20 mouse cellular contexts compared by ENCODE assay signal in the genomic region with DNA sequence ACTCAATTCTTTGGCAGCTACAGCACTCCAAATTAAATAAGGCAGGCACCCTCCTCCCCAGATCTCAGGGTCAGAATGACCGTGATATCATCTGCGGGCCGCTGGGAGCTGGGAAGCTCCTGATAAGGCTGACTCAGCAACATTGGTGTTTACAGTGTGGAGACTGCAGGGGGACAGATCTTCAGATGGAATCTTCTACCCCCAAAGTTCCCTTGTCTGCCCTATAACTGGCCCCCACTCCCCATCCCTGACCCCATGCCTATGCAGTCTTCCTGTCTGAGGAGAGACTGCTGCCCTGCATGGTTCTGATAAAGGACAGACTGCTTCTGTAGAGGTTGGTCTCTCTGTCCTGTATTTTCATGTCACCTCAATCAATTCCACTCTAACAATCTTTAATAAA. TPM values are rescaled to one million over a fixed set of nuclear protein-coding genes. Genes with fewer than 3 reads are reported as not detected.
DNase-seq lines count a peak whose midpoint lies in the region; ATAC-seq and TF ChIP-seq lines count a peak whose summit lies in the region.
"Had no signal": no experiment of that assay in that cellular context is flagged by ENCODE, and none has a peak within 500 bp of the region (broad histone marks: within the 10 kb centered on the region; RNA-seq: fewer than 3 reads in every experiment).

No protein-coding gene starts in this region.

- TF ChIP-seq EP300 in MEL (IDR thresholded peaks at IDR 0.05; ENCODE audit: low read depth in 1 of 2, low read length in 2 of 2): peak; percentile 76 to 78
- peak; percentile 78 for TF ChIP-seq EP300 in liver, embryonic 14.5 days (IDR thresholded peaks at IDR 0.05; ENCODE audit: low read depth)

- H3K9ac ChIP-seq in heart, embryonic 12.5 days: no peak overlapping the region
- H3K9ac ChIP-seq in MEL (ENCODE audit: control insufficient read depth, low read depth, low read length, poor library complexity, severe bottlenecking): no peak overlapping the region
- peak overlapping the region; percentile 49 for H3K9ac ChIP-seq in liver, embryonic 14.5 days (replicated peaks)
- H3K9ac ChIP-seq: embryonic facial prominence, embryonic 13.5 days; forebrain, embryonic 13.5 days; heart, embryonic 13.5 days; limb, embryonic 12.5 days; neural tube, embryonic 12.5 days had no signal

- no peaks in the 10 kb centered on the region; the same call in 1 of the 2 replicates for H3K27me3 ChIP-seq in heart, embryonic 12.5 days (replicated peaks)
- no peaks in the 10 kb centered on the region for H3K27me3 ChIP-seq in MEL (ENCODE audit: control insufficient read depth in 1 of 2, insufficient read depth in 2 of 2, low read length in 2 of 2)
- peaks cover 2% of the 10 kb centered on the region; the same call in 1 of the 2 replicates for H3K27me3 ChIP-seq in liver, embryonic 14.5 days (ENCODE audit: control insufficient read depth, insufficient read depth, low read length)
- H3K27me3 ChIP-seq: embryonic facial prominence, embryonic 13.5 days; forebrain, embryonic 13.5 days; heart, embryonic 13.5 days; limb, embryonic 12.5 days; neural tube, embryonic 12.5 days had no signal

- no peaks in the 10 kb centered on the region for H3K4me1 ChIP-seq in heart, embryonic 12.5 days (replicated peaks)
- H3K4me1 ChIP-seq in MEL (ENCODE audit: control insufficient read depth in 1 of 2, insufficient read depth in 2 of 2, low read length in 2 of 2): peaks cover 4 to 19% of the 10 kb centered on the region in 2 experiments; a peak in 3 of 4 replicates
- peaks cover 30 to 38% of the 10 kb centered on the region in 2 experiments for H3K4me1 ChIP-seq in liver, embryonic 14.5 days (replicated peaks; ENCODE audit: control insufficient read depth in 2 of 2, insufficient read depth in 2 of 2, low read length in 1 of 2)
- H3K4me1 ChIP-seq: embryonic facial prominence, embryonic 13.5 days; forebrain, embryonic 13.5 days; limb, embryonic 12.5 days; neural tube, embryonic 12.5 days had no signal

- no peak for DNase-seq in heart, adult 8-10 months (ENCODE audit: low spot score)
- DNase-seq in MEL (ENCODE audit: low read depth, low spot score): peak; percentile 54
- DNase-seq in c-Kit-positive CD71-positive TER-119-positive erythroid progenitor cells, embryonic 14.5 days (ENCODE audit: low spot score): peak; percentile 64
- DNase-seq in liver, embryonic 14.5 days (ENCODE audit: low read depth in 3 of 3, low spot score in 3 of 3): peak; percentile 59 to 71 (median 67)
- DNase-seq in kidney, postnatal 36 days: no peak
- DNase-seq in retina, embryonic 14.5 days (ENCODE audit: low spot score): no peak
- no peak for DNase-seq in cerebellum, adult 18-20 months
- DNase-seq: cerebellum, postnatal 36 days; kidney, adult 11 months; kidney, postnatal 14 days; lung, postnatal 14 days; right cerebral cortex, adult 18-20 months had no signal

- H3K4me3 ChIP-seq in heart, embryonic 12.5 days: no peak overlapping the region
- peak overlapping the region in 1 of 2 experiments; percentile 43; a peak in 3 of 4 replicates for H3K4me3 ChIP-seq in MEL (ENCODE audit: control insufficient read depth in 1 of 2, insufficient read depth in 1 of 2, low read depth in 2 of 2, low read length in 2 of 2)
- H3K4me3 ChIP-seq in liver, embryonic 14.5 days (ENCODE audit: insufficient read depth in 1 of 2, low read depth in 2 of 2, low read length in 2 of 2): peak overlapping the region in 1 of 2 experiments; percentile 10; a peak in 1 of 4 replicates
- H3K4me3 ChIP-seq: embryonic facial prominence, embryonic 13.5 days; forebrain, embryonic 13.5 days; heart, embryonic 13.5 days; limb, embryonic 12.5 days; neural tube, embryonic 12.5 days had no signal

- no peak for TF ChIP-seq POLR2A in MEL (IDR thresholded peaks at IDR 0.05; ENCODE audit: control insufficient read depth in 1 of 2, insufficient read depth in 1 of 2, low read depth in 1 of 2, low read length in 2 of 2, poor library complexity in 1 of 2)

- no peaks in the 10 kb centered on the region; the same call in 1 of the 2 replicates for H3K9me3 ChIP-seq in heart, embryonic 12.5 days (replicated peaks)
- H3K9me3 ChIP-seq in MEL (replicated peaks; ENCODE audit: insufficient read depth, low read length): no peaks in the 10 kb centered on the region
- H3K9me3 ChIP-seq in liver, embryonic 14.5 days (ENCODE audit: control insufficient read depth, low read length): no peaks in the 10 kb centered on the region
- H3K9me3 ChIP-seq: embryonic facial prominence, embryonic 13.5 days; forebrain, embryonic 13.5 days; heart, embryonic 13.5 days; limb, embryonic 12.5 days; neural tube, embryonic 12.5 days had no signal

- peak; percentile 50; the same call in 1 of the 2 replicates for ATAC-seq in heart, embryonic 12.5 days (ENCODE audit: insufficient number of reproducible peaks, low FRiP score)
- peak; percentile 85 for ATAC-seq in liver, embryonic 14.5 days (ENCODE audit: insufficient read depth)
- ATAC-seq: activated CD4-positive, CD25-positive, alpha-beta regulatory T cell, adult 4 months; forebrain, embryonic 13.5 days; midbrain, embryonic 16.5 days had no signal

- no peak for TF ChIP-seq CTCF in MEL (IDR thresholded peaks at IDR 0.05 in 2 of 3, conservative IDR thresholded peaks at IDR 0.05 in 1 of 3; ENCODE audit: control insufficient read depth in 1 of 3, insufficient read depth in 1 of 3, low read depth in 2 of 3, low read length in 3 of 3, poor library complexity in 1 of 3, severe bottlenecking in 1 of 3)
- peak; percentile 15; the same call in 1 of the 2 replicates for TF ChIP-seq CTCF in liver, embryonic 14.5 days (IDR thresholded peaks at IDR 0.05; ENCODE audit: low read depth)

- H3K79me2 ChIP-seq in MEL (ENCODE audit: control insufficient read depth, insufficient read depth, low read length, poor library complexity): no peaks in the 10 kb centered on the region

- H3K4me2 ChIP-seq in heart, embryonic 12.5 days: no peak overlapping the region
- peak overlapping the region; percentile 57 for H3K4me2 ChIP-seq in liver, embryonic 14.5 days (ENCODE audit: low read depth)
- H3K4me2 ChIP-seq: embryonic facial prominence, embryonic 13.5 days; forebrain, embryonic 13.5 days; heart, embryonic 13.5 days; limb, embryonic 12.5 days; neural tube, embryonic 12.5 days had no signal

- WGBS in heart, embryonic 12.5 days: 24% methylated on average over 3 of the region's 3 CpGs
- WGBS in liver, embryonic 14.5 days (ENCODE audit: insufficient replicate concordance): 10% methylated on average over 3 of the region's 3 CpGs

- no peak overlapping the region for H3K27ac ChIP-seq in heart, embryonic 12.5 days (ENCODE audit: poor library complexity, severe bottlenecking)
- no peak overlapping the region for H3K27ac ChIP-seq in MEL (ENCODE audit: control insufficient read depth, low read depth, low read length)
- H3K27ac ChIP-seq in liver, embryonic 14.5 days: peak overlapping the region; percentile 68
- H3K27ac ChIP-seq: embryonic facial prominence, embryonic 13.5 days; forebrain, embryonic 13.5 days; heart, embryonic 13.5 days; limb, embryonic 12.5 days; neural tube, embryonic 12.5 days had no signal

- TF ChIP-seq RAD21 in MEL (IDR thresholded peaks at IDR 0.05; ENCODE audit: low read depth, low read length): no peak

- H3K36me3 ChIP-seq in heart, embryonic 12.5 days: no peaks in the 10 kb centered on the region
- H3K36me3 ChIP-seq in MEL (ENCODE audit: control insufficient read depth in 1 of 2, insufficient read depth in 2 of 2, low read length in 2 of 2): peaks cover 0 to 17% of the 10 kb centered on the region in 2 experiments; a peak in 2 of 4 replicates
- H3K36me3 ChIP-seq in liver, embryonic 14.5 days (replicated peaks; ENCODE audit: control insufficient read depth, insufficient read depth, low read depth): no peaks in the 10 kb centered on the region
- H3K36me3 ChIP-seq: embryonic facial prominence, embryonic 13.5 days; heart, embryonic 13.5 days; limb, embryonic 12.5 days; neural tube, embryonic 12.5 days had no signal

TF ChIP-seq in MEL, 35 proteins besides CTCF, POLR2A, EP300 and RAD21:
- TF ChIP-seq ETS1 (IDR thresholded peaks at IDR 0.05; ENCODE audit: low read depth, low read length) (peak; percentile 79), MAFK (IDR thresholded peaks at IDR 0.05; ENCODE audit: borderline replicate concordance, low read depth, low read length) (peak; percentile 97), ZC3H11A (IDR thresholded peaks at IDR 0.05; ENCODE audit: low read depth, low read length) (no peak), TAL1 (IDR thresholded peaks at IDR 0.05; ENCODE audit: low read length) (peak; percentile 35), TCF12 (IDR thresholded peaks at IDR 0.05; ENCODE audit: low read depth, low read length) (peak; percentile 61), JUND (IDR thresholded peaks at IDR 0.05; ENCODE audit: low read depth, low read length) (no peak), GATA1 (IDR thresholded peaks at IDR 0.05; ENCODE audit: low read depth, low read length) (peak; percentile 70), MEF2A (IDR thresholded peaks at IDR 0.05; ENCODE audit: extremely low read depth, insufficient replicate concordance, low read depth, low read length, poor library complexity, severe bottlenecking) (no peak), E2F4 (IDR thresholded peaks at IDR 0.05; ENCODE audit: borderline replicate concordance, low read depth, low read length) (no peak)

RNA-seq across cellular contexts. Expression of a gene that starts 28.9 kb away (rescaled TPM):
- 3.5 and 3.8 TPM in 2 replicates for polyA plus RNA-seq in heart, embryonic 12.5 days (2016; fragmentation: Nextera tagmentation; extraction: Ambion mirVana)
- total RNA-seq in heart, adult 8-10 months (2022): 10 to 100 TPM; 11.1 to 16.8 (median 13.5) TPM
- 2.9 and 3.6 TPM in 2 replicates for total RNA-seq in MEL (2012; rRNA removed)
- 1 to 10 TPM in 1 of 2 experiments, not detected in 1; 5.0 TPM for polyA plus RNA-seq in MEL (2012; ENCODE audit: insufficient read depth in 1 of 2, insufficient read length in 2 of 2, low read depth in 1 of 2, low replicate concordance in 2 of 2, missing spikeins in 1 of 2)
- polyA plus RNA-seq in liver, embryonic 14.5 days (2012; rRNA removed): 1.9 and 2.8 TPM in 2 replicates
- polyA plus RNA-seq in liver, embryonic 14.5 days (2014; fragmentation: Nextera tagmentation; extraction: Ambion mirVana): 1.9 and 2.4 TPM in 2 replicates

RNA-seq across cellular contexts. Expression of a gene that starts 31.7 kb away (rescaled TPM):
- polyA plus RNA-seq in heart, embryonic 12.5 days (2016; fragmentation: Nextera tagmentation; extraction: Ambion mirVana): 97.1 and 98.8 TPM in 2 replicates
- total RNA-seq in heart, adult 8-10 months (2022): 10 to 100 TPM; 28.9 to 33.1 (median 31.3) TPM
- 58.1 and 59.7 TPM in 2 replicates for total RNA-seq in MEL (2012; rRNA removed)
- polyA plus RNA-seq in MEL (2012; ENCODE audit: insufficient read depth in 1 of 2, insufficient read length in 2 of 2, low read depth in 1 of 2, low replicate concordance in 2 of 2, missing spikeins in 1 of 2): 10 to 100 TPM in 1 of 2 experiments, not detected in 1; 59.2 TPM
- 27.5 and 42.3 TPM in 2 replicates for polyA plus RNA-seq in liver, embryonic 14.5 days (2012; rRNA removed)
- 90.1 and 92.5 TPM in 2 replicates for polyA plus RNA-seq in liver, embryonic 14.5 days (2014; fragmentation: Nextera tagmentation; extraction: Ambion mirVana)

Comparison
In these comparisons a context has a peak if more than half of its experiments do, and no peak if none do; other contexts are left out.
1. DNase-seq: peak in MEL (single experiment), c-Kit-positive CD71-positive TER-119-positive erythroid progenitor cells, embryonic 14.5 days (single experiment) and liver, embryonic 14.5 days (3 of 3); none in heart, adult 8-10 months (single experiment), kidney, postnatal 36 days (0 of 2), retina, embryonic 14.5 days (single experiment) and cerebellum, adult 18-20 months (0 of 2).